Mouse (Mus musculus) frontal cortex, postnatal 25 days (tissue): ENCODE data around the gene Ptprg.

Source experiments
- DNase-seq, 2 experiments: peaks; one replicate each; pipeline ENCODE4 v3.0.0; 2022; ENCODE audit warnings: low spot score in 2 of 2

Ptprg gene

GRCm38 (mm10) chr14:11819326-11819725 lies 266.0 kb downstream of the Ptprg start:
- no peak for DNase-seq

- no peak for DNase-seq
Measured at GRCm38 (mm10) chr14:11822830-11823700, 269.7 kb downstream of the Ptprg start.

- no peak for DNase-seq
Measured at GRCm38 (mm10) chr14:11823701-11824095, 270.4 kb downstream of the Ptprg start.

GRCm38 (mm10) chr14:11824915-11825314 lies 271.6 kb downstream of the Ptprg start:
- no peak for DNase-seq

GRCm38 (mm10) chr14:11825551-11825950 lies 272.2 kb downstream of the Ptprg start:
- DNase-seq: no peak

- no peak for DNase-seq
Measured at GRCm38 (mm10) chr14:11828086-11828485, 274.8 kb downstream of the Ptprg start.

- DNase-seq: no peak
Measured at GRCm38 (mm10) chr14:11833678-11834077, 280.3 kb downstream of the Ptprg start.

GRCm38 (mm10) chr14:11835706-11836445 lies 282.5 kb downstream of the Ptprg start:
- no peak for DNase-seq

GRCm38 (mm10) chr14:11837714-11838113 lies 284.4 kb downstream of the Ptprg start:
- DNase-seq: no peak

- DNase-seq: no peak
Measured at GRCm38 (mm10) chr14:11841621-11842020, 288.3 kb downstream of the Ptprg start.

GRCm38 (mm10) chr14:11852896-11853295 lies 299.6 kb downstream of the Ptprg start:
- no peak for DNase-seq

- no peak for DNase-seq
Measured at GRCm38 (mm10) chr14:11855499-11855898, 302.2 kb downstream of the Ptprg start.

- DNase-seq: no peak
Measured at GRCm38 (mm10) chr14:11857928-11858481, 304.7 kb downstream of the Ptprg start.

GRCm38 (mm10) chr14:11863286-11863685 lies 310.0 kb downstream of the Ptprg start:
- no peak for DNase-seq

- DNase-seq: no peak
Measured at GRCm38 (mm10) chr14:11864840-11865239, 311.5 kb downstream of the Ptprg start.

GRCm38 (mm10) chr14:11865332-11865731 lies 312.0 kb downstream of the Ptprg start:
- DNase-seq: no peak

- DNase-seq: no peak
Measured at GRCm38 (mm10) chr14:11865872-11866271, 312.5 kb downstream of the Ptprg start.

- no peak for DNase-seq
Measured at GRCm38 (mm10) chr14:11866416-11866815, 313.1 kb downstream of the Ptprg start.

GRCm38 (mm10) chr14:11868636-11869035 lies 315.3 kb downstream of the Ptprg start:
- no peak for DNase-seq

- no peak for DNase-seq
Measured at GRCm38 (mm10) chr14:11871752-11872344, 318.5 kb downstream of the Ptprg start.

GRCm38 (mm10) chr14:11874266-11874665 lies 320.9 kb downstream of the Ptprg start:
- DNase-seq: no peak
